ENCODE assay signal across 18 mouse cellular contexts in genomic region chr9:77858127-77858794, GRCm38 (mm10).
"Had no signal": no experiment of that assay in that cellular context is flagged by ENCODE, and none has a peak within 500 bp of the region (broad histone marks: within the 10 kb centered on the region; RNA-seq: fewer than 3 reads in every experiment).

No protein-coding gene starts in this region.

- H3K9me3 ChIP-seq: limb, embryonic 10.5 days; limb, embryonic 13.5 days; liver, embryonic 12.5 days; liver, embryonic 15.5 days; midbrain, embryonic 12.5 days; midbrain, embryonic 15.5 days; neural tube, embryonic 13.5 days had no signal

- H3K27me3 ChIP-seq: limb, embryonic 13.5 days; liver, embryonic 12.5 days; liver, embryonic 15.5 days; midbrain, embryonic 12.5 days; midbrain, embryonic 15.5 days; neural tube, embryonic 13.5 days had no signal

- H3K36me3 ChIP-seq: limb, embryonic 10.5 days; limb, embryonic 13.5 days; liver, embryonic 12.5 days; liver, embryonic 15.5 days; midbrain, embryonic 12.5 days; midbrain, embryonic 15.5 days; neural tube, embryonic 13.5 days had no signal

- H3K9ac ChIP-seq: limb, embryonic 13.5 days; liver, embryonic 12.5 days; liver, embryonic 15.5 days; midbrain, embryonic 12.5 days; midbrain, embryonic 15.5 days; neural tube, embryonic 13.5 days had no signal

- H3K4me3 ChIP-seq: limb, embryonic 10.5 days; limb, embryonic 13.5 days; liver, embryonic 12.5 days; liver, embryonic 15.5 days; midbrain, embryonic 12.5 days; midbrain, embryonic 15.5 days; myocyte; neural tube, embryonic 13.5 days had no signal

- H3K4me2 ChIP-seq: limb, embryonic 13.5 days; liver, embryonic 12.5 days; liver, embryonic 15.5 days; midbrain, embryonic 12.5 days; midbrain, embryonic 15.5 days; neural tube, embryonic 13.5 days had no signal

- H3K27ac ChIP-seq: kidney, postnatal 0 days; limb, embryonic 10.5 days; limb, embryonic 13.5 days; liver, embryonic 12.5 days; liver, embryonic 15.5 days; midbrain, embryonic 12.5 days; midbrain, embryonic 15.5 days; neural tube, embryonic 13.5 days had no signal

- ATAC-seq: liver, embryonic 12.5 days; midbrain, embryonic 15.5 days had no signal

- H3K4me1 ChIP-seq: liver, embryonic 12.5 days; liver, embryonic 15.5 days; midbrain, embryonic 12.5 days; midbrain, embryonic 15.5 days had no signal

- DNase-seq: kidney, adult 18-20 months; kidney, postnatal 36 days; liver; lung, adult 18-20 months; retina, postnatal 1 day; right cerebral cortex, postnatal 25 days; thymus, adult 2 months; thymus, postnatal 14 days; thymus, postnatal 4 days had no signal
